Mouse (Mus musculus): Measurements from ENCODE around the gene B3galt1.

GRCm38 (mm10) chr2:67829055-67829915, 263.6 kb downstream of the B3galt1 start:
- TF ChIP-seq CTCF (IDR thresholded peaks at IDR 0.05; ENCODE audit: low read depth, low read length) (no peak), EP300 (IDR thresholded peaks at IDR 0.05; ENCODE audit: insufficient read depth, low read depth, low read length) (no peak)
